Mouse (Mus musculus) CH12.LX (cell line): ENCODE data around the gene Capza2. TPM values are rescaled to one million over a fixed set of nuclear protein-coding genes. Genes with fewer than 3 reads are reported as not detected.

Source experiments
- DNase-seq: peaks from one replicate; pipeline ENCODE4 v3.0.0-alpha.2; 2013; ENCODE audit errors: extremely low read depth
- H3K27ac ChIP-seq: 2 replicates; pipeline ENCODE4 v1.5.1; 2012; ENCODE audit warnings: low read depth, mild to moderate bottlenecking, control low read depth, moderate library complexity; ENCODE audit not compliant: insufficient read depth
- H3K27me3 ChIP-seq: replicated peaks from 2 replicates; pipeline ENCODE3; 2012; ENCODE audit warnings: inconsistent platforms
- H3K36me3 ChIP-seq, 2 experiments: replicated peaks in 1 of 2; 2 replicates each; pipeline versions ENCODE3 to v1.6.1; 2012; ENCODE audit warnings: inconsistent platforms in 1 of 2, low read length in 1 of 2, mild to moderate bottlenecking in 1 of 2, mixed read lengths in 1 of 2, moderate library complexity in 1 of 2; ENCODE audit not compliant: control insufficient read depth in 1 of 2, insufficient read depth in 1 of 2
- H3K4me1 ChIP-seq, 2 experiments: 2 replicates each; pipeline ENCODE4 v1.6.1; 2012; ENCODE audit warnings: inconsistent platforms in 1 of 2, moderate library complexity in 1 of 2; ENCODE audit not compliant: insufficient read depth in 2 of 2, control insufficient read depth in 1 of 2
- H3K4me2 ChIP-seq: 2 replicates; pipeline ENCODE4 v1.6.1; 2012; ENCODE audit warnings: low read depth, mild to moderate bottlenecking, control low read depth; ENCODE audit not compliant: poor library complexity, insufficient read depth, severe bottlenecking
- H3K4me3 ChIP-seq, 3 experiments: fragments of 150-350 bp in 1 of 3; sonication (generic) in 1 of 3; replicated peaks in 1 of 3; 2 replicates each; pipeline versions ENCODE3 to v1.5.1; 2011 to 2012; ENCODE audit warnings: low read depth in 2 of 3, low read length in 2 of 3, mild to moderate bottlenecking in 2 of 3, moderate library complexity in 2 of 3, control low read depth in 1 of 3, improper control_type of control experiment in 1 of 3, inconsistent platforms in 1 of 3, mixed read lengths in 1 of 3; ENCODE audit not compliant: poor library complexity in 1 of 3
- H3K79me2 ChIP-seq: replicated peaks from 2 replicates; pipeline ENCODE4 v1.6.1; 2012; ENCODE audit warnings: mild to moderate bottlenecking, moderate library complexity; ENCODE audit not compliant: control insufficient read depth, poor library complexity, insufficient read depth, severe bottlenecking; ENCODE audit errors: extremely low read depth
- H3K9ac ChIP-seq: 2 replicates; pipeline ENCODE4 v1.6.1; 2012; ENCODE audit warnings: low read depth, mild to moderate bottlenecking, control low read depth, moderate library complexity; ENCODE audit not compliant: insufficient read depth
- H3K9me3 ChIP-seq: replicated peaks from 2 replicates; pipeline ENCODE3; 2012; ENCODE audit warnings: low read length, inconsistent platforms, mixed read lengths
- BHLHE40 ChIP-seq: IDR thresholded peaks from 2 replicates; pipeline ENCODE4 v1.6.1; 2011; ENCODE audit warnings: mild to moderate bottlenecking, low read depth, low read length, improper control_type of control experiment
- CHD1 ChIP-seq: IDR thresholded peaks from 2 replicates; pipeline ENCODE4 v1.6.1; 2012; ENCODE audit warnings: low read depth, low read length, improper control_type of control experiment, inconsistent platforms
- CTCF ChIP-seq, 2 experiments: IDR thresholded peaks in 1 of 2; conservative IDR thresholded peaks in 1 of 2; 2 replicates each; pipeline ENCODE4 v1.5.1; 2011 to 2012; ENCODE audit warnings: low read depth in 2 of 2, low read length in 2 of 2, improper control_type of control experiment in 1 of 2, inconsistent platforms in 1 of 2, mild to moderate bottlenecking in 1 of 2, moderate library complexity in 1 of 2
- E2F4 ChIP-seq: IDR thresholded peaks from 2 replicates; pipeline ENCODE4 v1.6.1; 2011; ENCODE audit warnings: low read depth, low read length, improper control_type of control experiment; ENCODE audit not compliant: insufficient replicate concordance
- ELF1 ChIP-seq: IDR thresholded peaks from 2 replicates; pipeline ENCODE4 v1.6.1; 2014; ENCODE audit warnings: low read depth, mild to moderate bottlenecking, inconsistent platforms, low read length, improper control_type of control experiment
- EP300 ChIP-seq: IDR thresholded peaks from 2 replicates; pipeline ENCODE4 v1.6.1; 2011; ENCODE audit warnings: low read length, improper control_type of control experiment
- GABPA ChIP-seq: IDR thresholded peaks from 2 replicates; pipeline ENCODE4 v1.6.1; 2012; ENCODE audit warnings: low read depth, low read length, improper control_type of control experiment, inconsistent platforms; ENCODE audit not compliant: insufficient replicate concordance
- HCFC1 ChIP-seq: IDR thresholded peaks from 2 replicates; pipeline ENCODE4 v1.6.1; 2012; ENCODE audit warnings: low read depth, mild to moderate bottlenecking, inconsistent platforms, low read length, improper control_type of control experiment
- IRF4 ChIP-seq: IDR thresholded peaks from 2 replicates; pipeline ENCODE4 v1.6.1; 2014; ENCODE audit warnings: low read depth, mild to moderate bottlenecking, inconsistent platforms, low read length, improper control_type of control experiment
- JUND ChIP-seq: conservative IDR thresholded peaks from 2 replicates; pipeline ENCODE4 v1.6.1; 2011; ENCODE audit warnings: low read depth, low read length, improper control_type of control experiment
- KAT2A ChIP-seq: IDR thresholded peaks from 2 replicates; pipeline ENCODE4 v1.6.1; 2012; ENCODE audit warnings: low read length, improper control_type of control experiment, inconsistent platforms; ENCODE audit not compliant: insufficient replicate concordance
- MAFK ChIP-seq: IDR thresholded peaks from 2 replicates; pipeline ENCODE4 v1.6.1; 2011; ENCODE audit warnings: low read length, improper control_type of control experiment; ENCODE audit not compliant: insufficient replicate concordance
- MAX ChIP-seq: IDR thresholded peaks from 2 replicates; pipeline ENCODE4 v1.6.1; 2011; ENCODE audit warnings: low read length, improper control_type of control experiment
- MEF2A ChIP-seq: IDR thresholded peaks from 2 replicates; pipeline ENCODE4 v1.6.1; 2014; ENCODE audit warnings: low read depth, mild to moderate bottlenecking, inconsistent platforms, low read length, improper control_type of control experiment, borderline replicate concordance
- MYC ChIP-seq: IDR thresholded peaks from 2 replicates; pipeline ENCODE4 v1.6.1; 2011; ENCODE audit warnings: low read depth, mild to moderate bottlenecking, improper control_type of control experiment, low read length
- NELFE ChIP-seq: IDR thresholded peaks from 2 replicates; pipeline ENCODE4 v1.6.1; 2011; ENCODE audit warnings: low read depth, low read length, improper control_type of control experiment
- NRF1 ChIP-seq: IDR thresholded peaks from 2 replicates; pipeline ENCODE4 v1.6.1; 2014; ENCODE audit warnings: low read depth, mild to moderate bottlenecking, inconsistent platforms, low read length, improper control_type of control experiment, moderate library complexity
- PAX5 ChIP-seq: IDR thresholded peaks from 2 replicates; pipeline ENCODE4 v1.6.1; 2012; ENCODE audit warnings: low read length, inconsistent platforms, mixed read lengths
- POLR2A ChIP-seq: IDR thresholded peaks from 2 replicates; pipeline ENCODE4 v1.6.1; 2011; ENCODE audit warnings: low read depth, mild to moderate bottlenecking, improper control_type of control experiment, low read length
- POLR2AphosphoS2 ChIP-seq: IDR thresholded peaks from 2 replicates; pipeline ENCODE4 v1.6.1; 2011; ENCODE audit warnings: low read depth, low read length, improper control_type of control experiment
- RAD21 ChIP-seq: IDR thresholded peaks from 2 replicates; pipeline ENCODE4 v1.6.1; 2011; ENCODE audit warnings: low read depth, mild to moderate bottlenecking, low read length, improper control_type of control experiment, moderate library complexity
- RCOR1 ChIP-seq: conservative IDR thresholded peaks from 2 replicates; pipeline ENCODE4 v1.6.1; 2012; ENCODE audit warnings: low read depth, mild to moderate bottlenecking, inconsistent platforms, low read length, improper control_type of control experiment
- SIN3A ChIP-seq: IDR thresholded peaks from 2 replicates; pipeline ENCODE4 v1.6.1; 2012; ENCODE audit warnings: low read length, improper control_type of control experiment, inconsistent platforms
- TCF12 ChIP-seq: IDR thresholded peaks from 2 replicates; pipeline ENCODE4 v1.6.1; 2014; ENCODE audit warnings: low read depth, mild to moderate bottlenecking, inconsistent platforms, low read length, improper control_type of control experiment
- UBTF ChIP-seq: IDR thresholded peaks from 2 replicates; pipeline ENCODE4 v1.6.1; 2012; ENCODE audit warnings: low read depth, mild to moderate bottlenecking, inconsistent platforms, low read length, improper control_type of control experiment, moderate library complexity
- USF1 ChIP-seq: IDR thresholded peaks from 2 replicates; pipeline ENCODE4 v1.6.1; 2014; ENCODE audit warnings: low read depth, mild to moderate bottlenecking, inconsistent platforms, low read length, improper control_type of control experiment
- USF2 ChIP-seq: conservative IDR thresholded peaks from 2 replicates; pipeline ENCODE4 v1.6.1; 2011; ENCODE audit warnings: low read depth, low read length, improper control_type of control experiment
- ZC3H11A ChIP-seq: IDR thresholded peaks from 2 replicates; pipeline ENCODE4 v1.6.1; 2012; ENCODE audit warnings: low read depth, mild to moderate bottlenecking, inconsistent platforms, low read length, improper control_type of control experiment
- ZKSCAN1 ChIP-seq: IDR thresholded peaks from 2 replicates; pipeline ENCODE4 v1.6.1; 2012; ENCODE audit warnings: low read depth, inconsistent platforms, low read length, improper control_type of control experiment, borderline replicate concordance
- ZMIZ1 ChIP-seq: IDR thresholded peaks from 2 replicates; pipeline ENCODE4 v1.6.1; 2012; ENCODE audit warnings: low read depth, mild to moderate bottlenecking, inconsistent platforms, low read length, improper control_type of control experiment
- ZNF384 ChIP-seq: IDR thresholded peaks from 2 replicates; pipeline ENCODE4 v1.6.1; 2012; ENCODE audit warnings: low read depth, low read length, improper control_type of control experiment, inconsistent platforms
- dilution Hi-C: fragments of 300-500 bp; cut with MboI; formaldehyde crosslinking; loops from 2 replicates; pipeline ENCODE4 v1.14.3; 2020; ENCODE audit warnings: low sequenced_read_pairs; ENCODE audit not compliant: extremely low pct_unique_long_range_greater_than_20kb, extremely low pct_ligation_motif_present
- in situ Hi-C: fragments of 300-500 bp; cut with MboI; formaldehyde crosslinking; loops from 3 replicates; pipeline ENCODE4 v1.14.3; 2019; ENCODE audit warnings: low sequenced_read_pairs, low pct_ligation_motif_present, low pct_unique_long_range_greater_than_20kb, mixed read lengths
- polyA plus RNA-seq: library from polyadenylated mRNA; unstranded; fragments of >175 nt; gene quantifications from 2 replicates; pipeline ENCODE4 v1.2.1, GENCODE M21; 2012; ENCODE audit warnings: low read depth; ENCODE audit not compliant: insufficient read length
- total RNA-seq, 2 experiments: library from RNA; depleted of rRNA; stranded (reverse); fragments of 300-350 nt in 1 of 2; fragments of >200 nt in 1 of 2; gene quantifications; 2 replicates each; pipeline ENCODE4 v1.2.3; 2012 to 2014

Capza2 gene
- total and polyA plus RNA-seq, 3 experiments: 64.9 to 277 (median 171) TPM

DNA sequence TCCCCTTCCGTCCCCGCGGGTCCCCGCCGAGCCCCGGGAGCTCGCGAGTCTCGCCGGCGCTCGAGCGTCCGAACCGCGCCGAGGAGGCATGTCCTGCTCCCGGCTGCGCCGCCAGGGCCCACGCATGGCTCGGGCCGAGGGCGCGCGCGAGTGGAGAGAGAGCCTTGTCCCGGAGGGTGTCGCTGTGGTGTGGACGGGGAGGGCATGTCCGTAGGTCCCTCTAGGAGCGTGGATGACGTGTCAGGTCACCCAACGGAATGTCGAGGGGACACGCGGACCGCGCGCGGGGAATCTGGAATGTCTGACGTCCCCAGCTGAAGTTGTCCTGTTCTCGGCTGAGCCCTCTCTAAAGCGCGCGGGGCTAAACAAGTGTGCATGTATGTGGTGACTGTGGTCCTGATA is 58.5 kb downstream of the Capza2 start:
- dilution Hi-C loops (no loop called here), in situ Hi-C loops (no loop called here)
- H3K9ac ChIP-seq: peak overlapping the region; percentile 80
- H3K27ac ChIP-seq: peak overlapping the region; percentile 33; the same call in 1 of the 2 replicates
- peaks cover 0 to 15% of the 10 kb centered on the region in 2 experiments for H3K36me3 ChIP-seq
- H3K27me3 ChIP-seq: no peaks in the 10 kb centered on the region
- TF ChIP-seq CTCF (conservative IDR thresholded peaks at IDR 0.05 in 1 of 2, IDR thresholded peaks at IDR 0.05 in 1 of 2; ENCODE audit: low read depth in 2 of 2, low read length in 2 of 2) (peak in 1 of 2 experiments; percentile 39; a peak in 1 of 4 replicates), HCFC1 (no peak), MAX (peak; percentile 39; the same call in 1 of the 2 replicates), IRF4 (peak; percentile 18; the same call in 1 of the 2 replicates), POLR2A (0 out of 2 replicates have a peak, but pooled peaks have one; percentile 13), EP300 (no peak), ZMIZ1 (no peak), POLR2AphosphoS2 (no peak)
- peak overlapping the region; percentile 10; the same call in 1 of the 2 replicates for H3K4me2 ChIP-seq
- peaks cover 4% of the 10 kb centered on the region; the same call in 1 of the 2 replicates for H3K79me2 ChIP-seq
- peaks cover 0 to 23% of the 10 kb centered on the region in 2 experiments; a peak in 3 of 4 replicates for H3K4me1 ChIP-seq
- peak overlapping the region; percentile 80 to 84 (median 83) for H3K4me3 ChIP-seq
- H3K9me3 ChIP-seq: no peaks in the 10 kb centered on the region
- DNase-seq: peak; percentile 37

DNA sequence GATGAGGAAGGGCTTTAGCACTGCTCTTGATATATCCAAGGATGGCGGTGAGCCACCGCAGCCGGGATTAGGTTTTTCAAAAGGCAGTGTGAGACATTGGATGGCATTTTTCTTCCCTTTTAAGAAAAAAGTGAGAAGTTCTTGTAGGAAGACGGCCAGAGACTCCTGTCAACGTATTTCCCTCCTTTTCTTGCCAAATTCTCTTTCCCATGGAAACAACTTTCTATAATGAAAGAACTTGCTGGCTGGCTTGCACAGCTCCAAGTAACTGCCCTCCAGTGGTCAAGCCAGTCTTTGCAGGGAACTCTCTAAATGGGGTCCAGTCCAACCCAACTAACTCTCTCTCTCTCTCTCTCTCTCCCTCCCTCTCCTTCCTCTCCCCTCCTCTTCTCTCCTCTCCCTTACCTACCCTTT is 60.3 kb downstream of the Capza2 start:
- DNase-seq: peak; percentile 55
- peak overlapping the region; percentile 42 for H3K4me2 ChIP-seq
- H3K4me3 ChIP-seq: no peak overlapping the region
- peaks cover 0 to 15% of the 10 kb centered on the region in 2 experiments for H3K36me3 ChIP-seq
- H3K9ac ChIP-seq: 0 out of 2 replicates have a peak overlapping the region, but pooled peaks have one; percentile 32
- no peaks in the 10 kb centered on the region for H3K9me3 ChIP-seq
- no peaks in the 10 kb centered on the region for H3K27me3 ChIP-seq
- dilution Hi-C loops: no loop called here
- H3K27ac ChIP-seq: no peak overlapping the region
- peaks cover 13% of the 10 kb centered on the region; the same call in 1 of the 2 replicates for H3K79me2 ChIP-seq
- peaks cover 3 to 38% of the 10 kb centered on the region in 2 experiments; a peak in 3 of 4 replicates for H3K4me1 ChIP-seq
- in situ Hi-C loops: no loop called here
- TF ChIP-seq NRF1 (no peak), E2F4 (no peak), ZNF384 (no peak), ELF1 (no peak), POLR2AphosphoS2 (no peak), UBTF (no peak), MYC (no peak), BHLHE40 (no peak), CHD1 (no peak), PAX5 (no peak), KAT2A (no peak), IRF4 (no peak), NELFE (no peak), ZKSCAN1 (no peak), ZC3H11A (no peak), POLR2A (peak; percentile 20; the same call in 1 of the 2 replicates), ZMIZ1 (peak; percentile 70; the same call in 1 of the 2 replicates), MAX (no peak), RCOR1 (no peak), MEF2A (no peak), CTCF (conservative IDR thresholded peaks at IDR 0.05 in 1 of 2, IDR thresholded peaks at IDR 0.05 in 1 of 2; ENCODE audit: low read depth in 2 of 2, low read length in 2 of 2) (peak; percentile 24 to 66; a peak in 3 of 4 replicates), SIN3A (0 out of 2 replicates have a peak, but pooled peaks have one; percentile 41), MAFK (no peak), HCFC1 (no peak), TCF12 (no peak), USF2 (no peak), GABPA (no peak), USF1 (no peak), JUND (no peak), RAD21 (peak; percentile 33)
